Mouse (Mus musculus): ENCODE measurements around the gene L3mbtl3. TPM values are rescaled to one million over a fixed set of nuclear protein-coding genes. Genes with fewer than 3 reads are reported as not detected.

L3mbtl3 gene
- total RNA-seq (2022) = 1 to 10 TPM; 5.2 to 6.7 (median 6.0) TPM

GRCm38 (mm10) chr10:26375790-26376545 lies at the start of gene L3mbtl3:
Gene L3mbtl3 (minus strand): TSS chr10:26375971.
- peak; percentile 66 to 80 for DNase-seq (ENCODE audit: low spot score in 2 of 2)

- no peak for DNase-seq (ENCODE audit: low spot score in 2 of 2)
Observed at GRCm38 (mm10) chr10:26421168-26421567, 45.4 kb upstream of the L3mbtl3 start.

- DNase-seq (ENCODE audit: low spot score in 2 of 2) = no peak
Observed at GRCm38 (mm10) chr10:26388656-26389055, 12.9 kb upstream of the L3mbtl3 start.

- no peak for DNase-seq (ENCODE audit: low spot score in 2 of 2)
Observed at GRCm38 (mm10) chr10:26377332-26377602, 1.5 kb upstream of the L3mbtl3 start.

- DNase-seq (ENCODE audit: low spot score in 2 of 2) = no peak
Observed at GRCm38 (mm10) chr10:26376546-26377331, 968 bp upstream of the L3mbtl3 start.

- DNase-seq (ENCODE audit: low spot score in 2 of 2) = no peak
Observed at GRCm38 (mm10) chr10:26375351-26375751, 420 bp downstream of the L3mbtl3 start.

- peak; percentile 7 to 31 for DNase-seq (ENCODE audit: low spot score in 2 of 2)
Observed at GRCm38 (mm10) chr10:26374436-26375311, 1.1 kb downstream of the L3mbtl3 start.

GRCm38 (mm10) chr10:26373951-26374435 lies 1.8 kb downstream of the L3mbtl3 start:
- peak; percentile 16 to 33 for DNase-seq (ENCODE audit: low spot score in 2 of 2)

- peak; percentile 59 to 65 for DNase-seq (ENCODE audit: low spot score in 2 of 2)
Observed at GRCm38 (mm10) chr10:26372940-26373931, 2.5 kb downstream of the L3mbtl3 start.

GRCm38 (mm10) chr10:26371416-26371815 lies 4.4 kb downstream of the L3mbtl3 start:
- no peak for DNase-seq (ENCODE audit: low spot score in 2 of 2)

- no peak for DNase-seq (ENCODE audit: low spot score in 2 of 2)
Observed at GRCm38 (mm10) chr10:26364942-26365341, 10.8 kb downstream of the L3mbtl3 start.

GRCm38 (mm10) chr10:26364326-26364856 lies 11.4 kb downstream of the L3mbtl3 start:
- DNase-seq (ENCODE audit: low spot score in 2 of 2) = no peak

- DNase-seq (ENCODE audit: low spot score in 2 of 2) = no peak
Observed at GRCm38 (mm10) chr10:26363605-26364004, 12.2 kb downstream of the L3mbtl3 start.

GRCm38 (mm10) chr10:26358798-26359197 lies 17.0 kb downstream of the L3mbtl3 start:
- no peak for DNase-seq (ENCODE audit: low spot score in 2 of 2)

GRCm38 (mm10) chr10:26358231-26358630 lies 17.5 kb downstream of the L3mbtl3 start:
- no peak for DNase-seq (ENCODE audit: low spot score in 2 of 2)

GRCm38 (mm10) chr10:26353781-26354180 lies 22.0 kb downstream of the L3mbtl3 start:
- no peak for DNase-seq (ENCODE audit: low spot score in 2 of 2)

- DNase-seq (ENCODE audit: low spot score in 2 of 2) = no peak
Observed at GRCm38 (mm10) chr10:26351129-26351738, 24.5 kb downstream of the L3mbtl3 start.

GRCm38 (mm10) chr10:26350153-26350552 lies 25.6 kb downstream of the L3mbtl3 start:
- DNase-seq (ENCODE audit: low spot score in 2 of 2) = no peak

- no peak for DNase-seq (ENCODE audit: low spot score in 2 of 2)
Observed at GRCm38 (mm10) chr10:26347614-26348013, 28.2 kb downstream of the L3mbtl3 start.

GRCm38 (mm10) chr10:26345879-26346278 lies 29.9 kb downstream of the L3mbtl3 start:
- DNase-seq (ENCODE audit: low spot score in 2 of 2) = no peak

Data from gastrocnemius, adult 8-10 months (tissue).